Mouse (Mus musculus) neural tube, embryonic 10.5 days (tissue): ENCODE measurements around the gene Atrip.

Experiments
- DNase-seq: peaks from one replicate; pipeline ENCODE4 v3.0.0-alpha.2; 2017; ENCODE audit warnings: low spot score; ENCODE audit errors: extremely low spot score

Gene Atrip

GRCm38 (mm10) chr9:109059136-109059903 is 14.6 kb downstream of the Atrip start, which contains the start of gene Trex1:
Trex1 (minus strand) TSS chr9:109059734.
- DNase-seq, result peak; percentile 88

GRCm38 (mm10) chr9:109058006-109058765 is 15.7 kb downstream of the Atrip start:
- no peak for DNase-seq

- no peak for DNase-seq
Measured at GRCm38 (mm10) chr9:109057543-109057942, 16.4 kb downstream of the Atrip start.

GRCm38 (mm10) chr9:109056916-109057315 is 17.0 kb downstream of the Atrip start:
- no peak for DNase-seq

GRCm38 (mm10) chr9:109056081-109056690 is 17.7 kb downstream of the Atrip start:
- DNase-seq, result no peak

GRCm38 (mm10) chr9:109055271-109056030 is 18.5 kb downstream of the Atrip start:
- no peak for DNase-seq

GRCm38 (mm10) chr9:109054712-109055111 is 19.2 kb downstream of the Atrip start:
- DNase-seq, result peak; percentile 42

- no peak for DNase-seq
Measured at GRCm38 (mm10) chr9:109053851-109054250, 20.1 kb downstream of the Atrip start.

- DNase-seq, result no peak
Measured at GRCm38 (mm10) chr9:109053366-109053765, 20.6 kb downstream of the Atrip start.

GRCm38 (mm10) chr9:109052490-109053260 is 21.2 kb downstream of the Atrip start:
- no peak for DNase-seq

GRCm38 (mm10) chr9:109051651-109052489 is 22.1 kb downstream of the Atrip start:
- DNase-seq, result no peak

GRCm38 (mm10) chr9:109051011-109051501 is 22.9 kb downstream of the Atrip start:
- no peak for DNase-seq

- DNase-seq, result no peak
Measured at GRCm38 (mm10) chr9:109050674-109050997, 23.3 kb downstream of the Atrip start.

GRCm38 (mm10) chr9:109049996-109050673 is 23.8 kb downstream of the Atrip start:
- DNase-seq, result no peak

- DNase-seq, result no peak
Measured at GRCm38 (mm10) chr9:109049316-109049715, 24.6 kb downstream of the Atrip start.

GRCm38 (mm10) chr9:109046306-109046705 is 27.6 kb downstream of the Atrip start:
- DNase-seq, result peak; percentile 45

- no peak for DNase-seq
Measured at GRCm38 (mm10) chr9:109041351-109041750, 32.6 kb downstream of the Atrip start.

GRCm38 (mm10) chr9:109040906-109041305 is 33.0 kb downstream of the Atrip start:
- DNase-seq, result no peak

GRCm38 (mm10) chr9:109040216-109040615 is 33.7 kb downstream of the Atrip start:
- DNase-seq, result no peak
